Mouse (Mus musculus) lung, postnatal 4 days (tissue): ENCODE data around the gene Sult2b1.

Source experiments
- DNase-seq, 2 experiments: peaks; one replicate each; pipeline ENCODE4 v3.0.0; 2021

The Sult2b1 gene

GRCm38 (mm10) chr7:45767500-45767899 is 17.0 kb downstream of the Sult2b1 start:
- DNase-seq: no peak

- DNase-seq: no peak
Observed at GRCm38 (mm10) chr7:45766764-45767163, 17.7 kb downstream of the Sult2b1 start.

- DNase-seq: no peak
Observed at GRCm38 (mm10) chr7:45765995-45766394, 18.5 kb downstream of the Sult2b1 start.

DNA sequence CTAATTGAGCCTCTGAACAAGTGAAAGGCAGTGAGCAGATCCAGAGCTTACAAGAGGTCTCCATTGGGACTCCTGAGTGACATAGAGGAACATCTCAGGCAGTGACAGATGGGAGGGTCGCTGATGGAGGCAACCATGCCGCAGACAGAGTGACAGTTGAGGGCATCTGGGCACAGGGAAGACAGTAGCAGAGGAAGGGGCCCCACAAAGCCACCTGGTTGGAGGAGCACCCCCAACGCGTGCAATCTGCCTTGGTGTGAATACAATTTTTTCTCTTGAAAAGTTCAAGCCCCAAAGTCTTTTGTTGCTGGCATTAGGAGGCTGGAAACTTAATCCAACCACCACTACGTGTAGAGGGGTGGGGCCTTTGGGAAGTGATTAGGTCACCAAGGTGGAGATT is 24.3 kb downstream of the Sult2b1 start:
- no peak for DNase-seq

DNA sequence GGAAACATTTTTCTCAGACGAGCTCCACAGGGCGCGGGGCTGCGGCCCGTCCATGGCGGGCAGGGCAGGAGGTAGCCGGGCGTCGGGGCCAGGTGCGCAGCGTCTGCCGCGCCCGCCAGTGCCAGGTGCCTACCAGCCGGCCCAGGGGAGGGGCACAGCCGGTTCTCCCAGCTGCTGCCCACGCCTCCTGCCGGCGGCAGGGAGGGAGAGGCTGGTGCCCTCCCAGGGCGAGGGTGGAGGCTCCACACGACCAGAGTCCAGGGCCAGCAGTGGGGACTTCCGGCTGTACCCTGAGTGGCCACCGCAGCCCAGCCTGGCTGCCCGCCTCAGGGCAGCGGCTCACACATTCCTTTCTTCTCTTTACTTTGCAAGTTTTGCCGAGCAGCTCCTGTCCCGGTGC is 25.1 kb downstream of the Sult2b1 start:
- DNase-seq: peak; percentile 67 to 83

GRCm38 (mm10) chr7:45755703-45756102 is 28.8 kb downstream of the Sult2b1 start:
- DNase-seq: no peak

GRCm38 (mm10) chr7:45750162-45750561 is 34.3 kb downstream of the Sult2b1 start:
- no peak for DNase-seq

GRCm38 (mm10) chr7:45749401-45749800 is 35.1 kb downstream of the Sult2b1 start:
- no peak for DNase-seq

DNA sequence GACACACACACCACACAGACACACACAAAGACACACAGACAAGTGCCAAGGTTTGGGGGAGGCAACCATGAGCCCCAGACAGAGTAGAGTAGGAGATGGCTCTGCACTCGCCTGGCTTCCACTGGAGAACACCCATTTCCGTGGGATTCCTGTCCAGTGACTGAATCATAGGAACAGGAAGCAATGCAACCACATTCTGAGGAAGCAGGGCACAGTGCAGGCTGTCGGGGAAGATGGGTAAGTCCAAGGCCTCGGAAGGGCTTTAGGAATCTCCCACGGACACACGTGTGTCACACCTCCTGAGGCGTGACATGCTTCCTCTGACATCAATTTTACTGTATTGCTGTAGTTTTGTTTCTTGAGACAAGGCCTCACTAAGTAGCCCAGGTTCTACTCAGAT is 36.4 kb downstream of the Sult2b1 start:
- DNase-seq: no peak

GRCm38 (mm10) chr7:45747450-45747849 is 37.0 kb downstream of the Sult2b1 start:
- DNase-seq: no peak

GRCm38 (mm10) chr7:45746518-45746917 is 38.0 kb downstream of the Sult2b1 start:
- no peak for DNase-seq

GRCm38 (mm10) chr7:45744387-45744786 is 40.1 kb downstream of the Sult2b1 start:
- DNase-seq: peak; percentile 73 to 91

DNA sequence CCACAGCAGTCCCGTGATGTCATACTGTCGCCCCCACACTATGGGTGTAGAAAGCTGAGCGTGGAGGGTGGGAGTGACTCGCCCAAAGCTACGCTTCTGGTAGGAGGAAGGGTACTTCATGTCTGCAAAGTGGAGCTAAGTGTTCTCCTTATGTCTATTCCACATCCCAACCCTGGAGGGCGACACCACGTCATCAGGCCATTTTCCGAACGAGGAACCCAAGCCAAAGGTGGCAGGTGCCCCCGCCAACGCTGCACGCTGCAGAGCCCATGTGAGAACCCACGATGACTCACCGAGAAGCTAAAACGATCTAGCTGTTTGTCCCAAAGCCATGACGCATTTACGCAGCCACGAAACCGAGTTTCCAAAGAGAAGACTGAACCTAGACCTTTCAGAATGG is 42.1 kb downstream of the Sult2b1 start:
- peak; percentile 43 to 50 for DNase-seq

DNA sequence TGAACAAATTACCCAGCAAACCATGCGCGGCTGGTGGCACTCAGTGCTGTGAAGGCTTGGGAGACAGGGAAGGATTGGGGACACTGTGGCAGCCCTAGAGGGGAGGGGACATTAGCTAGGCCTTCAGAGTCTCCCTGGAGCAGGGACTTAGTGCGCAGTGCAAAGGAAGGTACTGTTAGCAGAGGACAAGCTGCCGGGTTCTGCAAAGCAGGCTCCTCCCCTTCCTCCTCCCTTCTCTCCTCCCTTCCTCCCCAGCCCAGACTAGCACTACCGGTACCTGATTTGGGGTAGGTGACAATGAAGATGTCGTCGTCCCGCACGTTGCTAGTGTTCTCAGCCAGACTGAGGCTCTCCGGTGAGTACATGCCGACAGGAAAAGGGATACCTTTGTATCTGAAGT is 42.7 kb downstream of the Sult2b1 start:
- no peak for DNase-seq

DNA sequence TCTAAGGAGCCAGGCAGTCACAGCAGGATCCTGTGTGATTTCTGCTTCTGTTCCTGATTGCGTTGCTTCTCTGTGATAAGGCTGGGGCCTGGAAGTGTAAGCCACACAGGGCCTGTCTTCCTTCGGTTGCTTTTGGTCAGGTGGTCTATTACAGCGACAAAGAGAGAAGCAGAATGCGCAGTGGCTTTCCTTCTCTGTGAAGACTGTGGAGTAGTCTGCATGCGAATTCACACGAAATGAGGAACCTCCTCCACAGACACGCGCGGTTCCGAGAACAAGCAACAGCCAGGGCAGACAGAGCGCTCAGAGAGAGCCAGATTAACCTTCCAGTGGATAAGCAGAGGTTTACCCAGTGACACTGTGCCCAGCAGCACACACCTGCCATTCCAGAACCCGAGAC is 43.2 kb downstream of the Sult2b1 start:
- DNase-seq: no peak

- DNase-seq: no peak
Observed at GRCm38 (mm10) chr7:45739820-45740219, 44.6 kb downstream of the Sult2b1 start.

DNA sequence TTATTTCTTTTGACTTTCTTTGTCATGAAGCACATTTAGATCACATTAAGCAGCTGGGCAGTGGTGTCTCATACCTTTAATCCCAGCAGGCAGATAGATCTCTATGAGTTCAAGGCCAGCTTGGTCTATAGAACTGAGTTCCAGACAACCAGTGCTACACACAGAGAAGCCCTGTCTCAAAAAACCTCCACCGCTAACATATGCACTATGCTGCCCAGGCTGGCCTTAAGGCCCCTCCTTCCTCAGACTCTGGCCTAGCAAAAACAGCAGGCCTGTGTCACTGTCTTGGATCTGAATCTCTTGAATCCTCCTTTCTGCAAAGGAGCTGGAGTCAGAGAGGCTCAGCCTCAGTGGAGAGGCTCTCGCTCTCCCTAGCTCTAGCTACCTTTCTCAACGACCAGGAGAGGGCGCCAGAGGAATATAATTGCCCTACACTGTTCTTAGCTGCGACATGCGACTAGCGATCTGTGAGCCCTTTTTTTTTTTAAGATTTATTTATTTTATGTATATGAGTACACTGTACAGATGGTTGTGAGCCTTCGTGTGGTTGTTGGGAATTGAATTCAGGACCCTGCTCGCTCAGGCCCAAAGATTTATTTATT is 45.2 kb downstream of the Sult2b1 start:
- peak; percentile 57 to 88 for DNase-seq

DNA sequence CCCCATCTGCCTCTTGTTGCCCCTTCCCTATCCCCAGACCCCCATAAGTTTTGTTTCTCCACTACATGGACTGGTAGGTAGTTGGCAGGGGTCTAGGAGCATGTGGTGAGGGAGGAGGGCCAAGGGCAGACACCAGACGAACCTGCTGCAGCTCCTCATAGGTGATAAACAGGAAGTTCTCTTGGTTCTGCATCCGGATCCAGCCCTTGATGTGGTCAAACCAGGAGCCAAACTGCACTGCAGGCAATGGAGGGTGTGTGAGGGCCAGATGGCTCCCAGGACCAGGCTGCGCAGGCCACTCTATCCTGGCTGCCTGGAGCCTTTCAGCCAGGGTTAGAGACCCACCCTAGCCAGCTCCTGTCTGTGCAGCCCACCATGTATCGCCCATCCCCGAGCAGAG is 51.0 kb downstream of the Sult2b1 start:
- DNase-seq: peak in 1 of 2 experiments; percentile 32

DNA sequence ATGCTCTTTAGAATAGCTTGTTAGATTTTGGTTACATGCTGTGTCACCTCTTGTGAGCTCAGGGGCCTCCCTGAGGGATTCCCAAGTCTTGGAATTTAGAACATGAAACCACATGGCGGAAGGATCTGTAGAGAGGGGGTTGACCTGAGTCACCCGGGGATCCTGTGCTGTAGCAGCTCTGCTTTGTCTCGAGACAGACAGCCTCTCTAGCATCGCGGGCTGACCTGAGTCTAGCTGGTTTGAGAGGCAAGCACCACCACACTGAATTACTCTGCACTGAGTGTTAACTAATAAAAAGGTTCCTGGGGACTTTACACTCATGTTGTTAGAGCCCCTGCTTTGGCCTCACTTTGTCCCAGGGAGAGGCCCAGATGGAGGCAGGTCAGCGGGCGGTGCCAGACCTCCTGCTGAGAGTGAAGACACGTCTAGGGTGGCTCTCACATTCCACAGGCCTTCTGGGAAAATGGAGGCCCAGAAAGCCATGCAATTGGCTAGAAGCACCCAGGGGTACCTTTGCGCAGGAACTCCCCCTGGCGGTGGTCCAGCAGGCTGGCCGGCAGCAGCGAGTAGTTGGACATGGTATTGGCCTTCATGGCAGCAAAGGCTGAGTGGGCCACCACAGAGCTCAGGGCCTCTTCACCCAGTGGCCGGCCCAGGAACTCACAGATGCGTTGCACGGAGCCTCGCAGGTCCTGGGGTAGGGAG is 53.6 kb downstream of the Sult2b1 start:
- peak; percentile 79 to 82 for DNase-seq

- no peak for DNase-seq
Observed at GRCm38 (mm10) chr7:45727625-45728024, 56.8 kb downstream of the Sult2b1 start.

- no peak for DNase-seq
Observed at GRCm38 (mm10) chr7:45726419-45726818, 58.0 kb downstream of the Sult2b1 start.

DNA sequence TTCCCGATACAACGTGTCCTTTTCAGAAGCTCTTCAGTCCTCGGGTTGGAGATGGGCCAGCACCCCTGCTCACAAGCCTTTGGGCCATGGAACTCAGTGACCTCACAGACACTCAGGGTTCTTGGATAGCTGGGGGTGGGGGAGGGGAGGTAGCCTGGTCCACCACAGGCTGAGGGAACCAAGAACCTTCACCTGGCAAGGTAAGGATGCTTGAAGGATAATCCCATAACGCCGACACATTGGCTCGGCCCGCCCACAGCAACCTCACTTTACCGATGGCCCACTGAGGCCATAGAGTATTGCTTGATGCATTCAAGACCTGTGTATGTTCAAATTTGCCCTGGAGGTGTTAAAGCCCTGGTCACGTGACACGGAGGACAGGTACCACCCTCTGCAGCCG is 58.8 kb downstream of the Sult2b1 start, which contains the start of gene Spaca4:
TSS of gene Spaca4 (minus strand) at position 101 of the 400 bp plus-strand sequence.
- DNase-seq: no peak

DNA sequence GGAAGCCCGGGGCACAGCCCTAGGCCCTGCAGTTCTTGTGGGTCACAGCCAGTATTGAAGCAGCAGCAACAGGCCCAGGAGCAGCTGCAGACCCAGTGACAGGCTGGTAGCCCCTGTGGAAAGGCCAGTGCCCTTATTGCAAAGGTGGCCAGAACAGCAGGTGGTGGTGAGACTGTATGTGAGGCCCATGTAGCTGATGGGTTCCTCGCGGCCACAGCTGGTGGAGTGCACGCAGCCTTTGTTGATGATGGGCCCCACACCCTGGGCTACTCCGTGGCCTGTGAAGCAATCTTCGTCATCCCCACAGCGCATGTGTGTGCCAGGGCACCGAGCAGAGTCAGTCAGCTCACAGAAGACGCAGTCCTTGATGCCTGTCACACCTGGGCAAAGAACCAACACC is 59.3 kb downstream of the Sult2b1 start:
- no peak for DNase-seq

GRCm38 (mm10) chr7:45723781-45724180 is 60.7 kb downstream of the Sult2b1 start:
- DNase-seq: no peak

DNA sequence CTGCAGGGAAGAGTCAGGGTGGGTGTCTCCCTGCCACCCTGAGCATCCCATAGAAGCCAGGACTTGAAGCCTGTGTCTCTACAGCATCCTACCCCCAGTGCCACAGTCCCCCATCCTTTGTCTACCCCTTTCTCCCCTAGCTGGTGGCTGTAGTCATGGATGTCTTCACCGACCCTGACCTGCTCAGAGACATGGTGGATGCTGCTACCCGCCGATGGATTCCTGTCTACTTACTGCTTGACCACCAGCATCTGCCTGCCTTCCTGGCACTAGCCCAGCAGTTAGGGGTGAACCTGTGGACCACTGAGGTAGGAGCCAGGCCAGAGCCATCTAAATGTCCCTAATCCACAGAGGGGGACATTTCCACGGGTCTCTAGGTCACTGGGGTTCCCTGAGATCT is 61.2 kb downstream of the Sult2b1 start:
- no peak for DNase-seq
